Mouse (Mus musculus): ENCODE data around the gene Gm49378. TPM values are rescaled to one million over a fixed set of nuclear protein-coding genes. Genes with fewer than 3 reads are reported as not detected.

Gene Gm49378
- polyA plus RNA-seq, 1 experiment: 1.9 TPM

- H3K27ac ChIP-seq (ENCODE audit: control insufficient read depth, insufficient read depth, low read depth, low read length): no peak overlapping the region
- no peak overlapping the region for H3K4me3 ChIP-seq (ENCODE audit: control insufficient read depth, low read depth, low read length)
- H3K27me3 ChIP-seq (ENCODE audit: control insufficient read depth, insufficient read depth, low read length): no peaks in the 10 kb centered on the region
- H3K4me1 ChIP-seq (ENCODE audit: control insufficient read depth, insufficient read depth, low read length): peaks cover 26% of the 10 kb centered on the region
- TF ChIP-seq POLR2A (IDR thresholded peaks at IDR 0.05; ENCODE audit: control insufficient read depth, low read depth, low read length) (no peak), CTCF (IDR thresholded peaks at IDR 0.05; ENCODE audit: control insufficient read depth, insufficient read depth, insufficient replicate concordance, low read depth, low read length) (no peak)
- no peaks in the 10 kb centered on the region for H3K36me3 ChIP-seq (ENCODE audit: control insufficient read depth, insufficient read depth, low read length)
Observed at GRCm38 (mm10) chr14:55579511-55580496, 57.9 kb downstream of the Gm49378 start.

Other genes with a start within 250 kb of the Gm49378 start
- 27.2 and 28.8 TPM in 2 replicates for gene Dhrs4, start 159.1 kb downstream of the Gm49378 start, polyA plus RNA-seq (2012; rRNA removed)
- gene Carmil3, start 147.2 kb downstream of the Gm49378 start, polyA plus RNA-seq (2012; rRNA removed): 1.8 and 1.9 TPM in 2 replicates
- gene Cpne6, start 127.5 kb downstream of the Gm49378 start, polyA plus RNA-seq (2012; rRNA removed): 0.06 and 0.29 TPM in 2 replicates
- gene Nrl, start 112.9 kb downstream of the Gm49378 start, polyA plus RNA-seq (2012; rRNA removed): 0.20 and 0.37 TPM in 2 replicates
- gene Pck2, start 97.6 kb downstream of the Gm49378 start, polyA plus RNA-seq (2012; rRNA removed): 2.8 and 5.7 TPM in 2 replicates
- 54.5 and 60.7 TPM in 2 replicates for gene Dcaf11, start 77.9 kb downstream of the Gm49378 start, polyA plus RNA-seq (2012; rRNA removed)
- gene A730061H03Rik, start 77.5 kb downstream of the Gm49378 start, polyA plus RNA-seq (2012; rRNA removed): 2.1 and 2.3 TPM in 2 replicates
- 40.2 and 52.7 TPM in 2 replicates for gene Fitm1, start 62.3 kb downstream of the Gm49378 start, polyA plus RNA-seq (2012; rRNA removed)
- gene Psme1, start 59.8 kb downstream of the Gm49378 start, polyA plus RNA-seq (2012; rRNA removed): 7.6 and 8.4 TPM in 2 replicates
- 5.8 and 6.4 TPM in 2 replicates for gene Emc9, start 52.6 kb downstream of the Gm49378 start, polyA plus RNA-seq (2012; rRNA removed)
- 10.2 and 14.9 TPM in 2 replicates for gene Psme2, start 46.8 kb downstream of the Gm49378 start, polyA plus RNA-seq (2012; rRNA removed)
- gene Rnf31, start 46.2 kb downstream of the Gm49378 start, polyA plus RNA-seq (2012; rRNA removed): 7.8 and 8.9 TPM in 2 replicates
- gene Irf9, start 34.3 kb downstream of the Gm49378 start, polyA plus RNA-seq (2012; rRNA removed): 4.1 and 4.4 TPM in 2 replicates
- 65.8 and 78.1 TPM in 2 replicates for gene Rec8, start 19.9 kb downstream of the Gm49378 start, polyA plus RNA-seq (2012; rRNA removed)
- 519 and 558 TPM in 2 replicates for gene Ipo4, start 1.9 kb downstream of the Gm49378 start, polyA plus RNA-seq (2012; rRNA removed)
- 18.2 and 21.3 TPM in 2 replicates for gene Tm9sf1, start 5.9 kb upstream of the Gm49378 start, polyA plus RNA-seq (2012; rRNA removed)
- gene Tssk4, start 12.3 kb upstream of the Gm49378 start, polyA plus RNA-seq (2012; rRNA removed): 197 and 200 TPM in 2 replicates
- 4.1 TPM in 2 replicates for gene Mdp1, start 22.6 kb upstream of the Gm49378 start, polyA plus RNA-seq (2012; rRNA removed)
- 29.6 and 35.9 TPM in 2 replicates for gene Gmpr2, start 34.0 kb upstream of the Gm49378 start, polyA plus RNA-seq (2012; rRNA removed)
- gene Nedd8, start 34.2 kb upstream of the Gm49378 start, polyA plus RNA-seq (2012; rRNA removed): 196 and 222 TPM in 2 replicates
- 26.8 and 30.0 TPM in 2 replicates for gene Tinf2, start 43.9 kb upstream of the Gm49378 start, polyA plus RNA-seq (2012; rRNA removed)
- 0.27 and 0.65 TPM in 2 replicates for gene Tgm1, start 76.0 kb upstream of the Gm49378 start, polyA plus RNA-seq (2012; rRNA removed)
- gene Rabggta, start 84.4 kb upstream of the Gm49378 start, polyA plus RNA-seq (2012; rRNA removed): 40.9 and 41.4 TPM in 2 replicates
- 322 and 330 TPM in 2 replicates for gene Dhrs1, start 107.8 kb upstream of the Gm49378 start, polyA plus RNA-seq (2012; rRNA removed)
- 142 and 144 TPM in 2 replicates for gene Nop9, start 107.8 kb upstream of the Gm49378 start, polyA plus RNA-seq (2012; rRNA removed)
- gene Cideb, start 120.6 kb upstream of the Gm49378 start, polyA plus RNA-seq (2012; rRNA removed): 0.13 TPM in 1 of 2 replicates, not detected in the other
- gene Ltb4r2, start 123.5 kb upstream of the Gm49378 start, polyA plus RNA-seq (2012; rRNA removed): 0.07 and 0.11 TPM in 2 replicates
- 0.11 and 0.20 TPM in 2 replicates for gene Ltb4r1, start 128.1 kb upstream of the Gm49378 start, polyA plus RNA-seq (2012; rRNA removed)
- 0.38 and 0.82 TPM in 2 replicates for gene Adcy4, start 146.2 kb upstream of the Gm49378 start, polyA plus RNA-seq (2012; rRNA removed)
- 4.1 and 4.8 TPM in 2 replicates for gene Ripk3, start 151.0 kb upstream of the Gm49378 start, polyA plus RNA-seq (2012; rRNA removed)
- 0.58 and 0.83 TPM in 2 replicates for gene Nfatc4, start 185.2 kb upstream of the Gm49378 start, polyA plus RNA-seq (2012; rRNA removed)
- 0.41 and 0.51 TPM in 2 replicates for gene Nynrin, start 216.1 kb upstream of the Gm49378 start, polyA plus RNA-seq (2012; rRNA removed)
- 1.0 and 1.1 TPM in 2 replicates for gene Cbln3, start 246.5 kb upstream of the Gm49378 start, polyA plus RNA-seq (2012; rRNA removed)
- gene Khnyn, start 247.1 kb upstream of the Gm49378 start, polyA plus RNA-seq (2012; rRNA removed): 5.0 and 5.1 TPM in 2 replicates

All from testis, adult 2 months (tissue).